Mouse (Mus musculus): ENCODE data around the gene Gm45021.

DNA sequence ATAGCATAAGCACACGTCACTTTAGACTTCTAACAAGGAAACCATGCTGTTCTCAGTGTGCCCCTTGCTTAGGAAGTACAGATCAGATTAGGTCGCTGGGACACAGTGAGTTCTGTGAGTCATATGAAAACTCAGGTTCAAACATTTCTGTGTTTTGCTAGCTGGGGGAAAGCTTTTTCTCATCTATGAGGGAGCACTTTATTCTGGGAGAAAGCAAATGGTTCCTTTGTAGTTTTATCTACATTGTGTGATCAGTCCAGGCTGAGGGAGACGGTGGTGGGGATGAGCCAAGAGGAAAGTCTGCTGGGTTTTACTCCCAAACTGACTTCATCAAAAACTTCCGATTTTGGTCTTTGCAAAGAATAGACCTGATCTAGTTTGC is 56.9 kb downstream of the Gm45021 start:
- TF ChIP-seq NRF1 (IDR thresholded peaks at IDR 0.05; ENCODE audit: low read depth, low read length) (no peak), ELF1 (IDR thresholded peaks at IDR 0.05; ENCODE audit: low read depth, low read length) (no peak), CHD1 (IDR thresholded peaks at IDR 0.05; ENCODE audit: low read depth, low read length) (no peak), POLR2A (IDR thresholded peaks at IDR 0.05; ENCODE audit: low read depth, low read length) (no peak), EP300 (IDR thresholded peaks at IDR 0.05; ENCODE audit: low read length) (no peak)
